9 mouse cellular contexts compared by ENCODE assay signal in genomic region chr8:13292364-13292763, GRCm38 (mm10). TPM values are rescaled to one million over a fixed set of nuclear protein-coding genes. Genes with fewer than 3 reads are reported as not detected.
A peak's percentile ranks its signal among the peaks of the same experiment; 100 is the strongest.
DNase-seq lines count a peak whose midpoint lies in the region; ATAC-seq and TF ChIP-seq lines count a peak whose summit lies in the region.
"Had no signal": no experiment of that assay in that cellular context is flagged by ENCODE, and none has a peak within 500 bp of the region (broad histone marks: within the 10 kb centered on the region; RNA-seq: fewer than 3 reads in every experiment).

No protein-coding gene starts in this region.

- intact Hi-C loops in heart, postnatal 14 days (cut with DNase I), result no loop called here
- intact Hi-C loops in left cerebral cortex, postnatal 14 days (cut with DNase I), result no loop called here

- H3K27ac ChIP-seq in cortical plate, adult 2 months (ENCODE audit: insufficient read depth, low read length), result no peak overlapping the region
- no peak overlapping the region for H3K27ac ChIP-seq in neural tube, embryonic 11.5 days (ENCODE audit: low read depth, low read length)
- H3K27ac ChIP-seq: neural tube, embryonic 12.5 days had no signal

- H3K27me3 ChIP-seq in neural tube, embryonic 11.5 days (ENCODE audit: control insufficient read depth, insufficient read depth, low read length), result no peaks in the 10 kb centered on the region
- H3K27me3 ChIP-seq: neural tube, embryonic 12.5 days had no signal

- H3K9ac ChIP-seq in neural tube, embryonic 11.5 days (ENCODE audit: low read length), result no peak overlapping the region
- H3K9ac ChIP-seq: neural tube, embryonic 12.5 days had no signal

- no peak for TF ChIP-seq POLR2A in cortical plate, adult 2 months (IDR thresholded peaks at IDR 0.05; ENCODE audit: extremely low read depth, insufficient read depth, low read length)

- H3K9me3 ChIP-seq in neural tube, embryonic 11.5 days (ENCODE audit: control insufficient read depth, low read length), result no peaks in the 10 kb centered on the region
- H3K9me3 ChIP-seq: neural tube, embryonic 12.5 days had no signal

- H3K4me3 ChIP-seq in cortical plate, adult 2 months (ENCODE audit: insufficient read depth, low read length), result no peak overlapping the region
- no peak overlapping the region for H3K4me3 ChIP-seq in neural tube, embryonic 11.5 days (ENCODE audit: low read depth, low read length)
- H3K4me3 ChIP-seq: neural tube, embryonic 12.5 days had no signal

- no peaks in the 10 kb centered on the region for H3K4me1 ChIP-seq in cortical plate, adult 2 months (ENCODE audit: control insufficient read depth, insufficient read depth, low read length)
- peaks cover 5% of the 10 kb centered on the region; the same call in 1 of the 2 replicates for H3K4me1 ChIP-seq in neural tube, embryonic 11.5 days (ENCODE audit: control insufficient read depth, insufficient read depth, low read length)

- DNase-seq in frontal cortex, postnatal 10 days (ENCODE audit: low spot score in 2 of 2), result peak; percentile 26 to 58
- peak; percentile 77 to 84 for DNase-seq in heart, postnatal 14 days
- peak; percentile 71 to 76 for DNase-seq in left cerebral cortex, postnatal 14 days (ENCODE audit: low spot score in 2 of 2)
- DNase-seq in neural tube, embryonic 11.5 days (ENCODE audit: low spot score), result peak; percentile 80
- DNase-seq in testis, postnatal 10 days (ENCODE audit: low spot score), result peak; percentile 87

- no peak overlapping the region for H3K4me2 ChIP-seq in neural tube, embryonic 11.5 days (ENCODE audit: low read depth)
- H3K4me2 ChIP-seq: neural tube, embryonic 12.5 days had no signal

- ATAC-seq in frontal cortex, adult (ENCODE audit: low TSS enrichment), result no peak
- peak; percentile 18 for ATAC-seq in activated CD4-positive, CD25-positive, alpha-beta regulatory T cell, adult 4 months
- no peak for ATAC-seq in neural tube, embryonic 11.5 days (ENCODE audit: insufficient read depth, low FRiP score, low TSS enrichment)

- 28% methylated on average over 9 of the region's 9 CpGs for WGBS in neural tube, embryonic 11.5 days

- TF ChIP-seq CTCF in cortical plate, adult 2 months (IDR thresholded peaks at IDR 0.05; ENCODE audit: extremely low read depth, insufficient read depth, low read length), result peak; percentile 84

- H3K36me3 ChIP-seq in neural tube, embryonic 11.5 days (ENCODE audit: control insufficient read depth, insufficient read depth, low read length), result peaks cover 12% of the 10 kb centered on the region

RNA-seq across cellular contexts. Expression of gene Tmco3, which starts 4.4 kb away (rescaled TPM):
- 10 to 100 TPM; 21.8 to 26.2 TPM for polyA plus RNA-seq in activated CD4-positive, CD25-positive, alpha-beta regulatory T cell, adult 4 months (2017; shearing (Covaris generic))
- 43.1 and 43.3 TPM in 2 replicates for polyA plus RNA-seq in cortical plate, adult 2 months (2012; rRNA removed)
- total RNA-seq in heart, postnatal 14 days (2021), result 10 to 100 TPM; 22.0 to 26.6 TPM
- 10 to 100 TPM; 46.9 to 53.1 TPM for total RNA-seq in left cerebral cortex, postnatal 14 days (2021)
- polyA plus RNA-seq in neural tube, embryonic 11.5 days (2014; fragmentation: Nextera tagmentation; extraction: Ambion mirVana), result 34.7 and 35.1 TPM in 2 replicates

RNA-seq across cellular contexts. Expression of gene Dcun1d2, which starts 4.4 kb away (rescaled TPM):
- 10 to 100 TPM; 18.4 to 21.2 TPM for polyA plus RNA-seq in activated CD4-positive, CD25-positive, alpha-beta regulatory T cell, adult 4 months (2017; shearing (Covaris generic))
- 56.4 TPM in 2 replicates for polyA plus RNA-seq in cortical plate, adult 2 months (2012; rRNA removed)
- 10 to 100 TPM; 45.7 to 51.6 TPM for total RNA-seq in heart, postnatal 14 days (2021)
- 10 to 100 TPM; 27.7 to 31.2 TPM for total RNA-seq in left cerebral cortex, postnatal 14 days (2021)
- polyA plus RNA-seq in neural tube, embryonic 11.5 days (2014; fragmentation: Nextera tagmentation; extraction: Ambion mirVana), result 32.7 and 36.5 TPM in 2 replicates

RNA-seq across cellular contexts. Expression of gene Adprhl1, which starts 38.4 kb away (rescaled TPM):
- not detected for polyA plus RNA-seq in activated CD4-positive, CD25-positive, alpha-beta regulatory T cell, adult 4 months (2017; shearing (Covaris generic))
- polyA plus RNA-seq in cortical plate, adult 2 months (2012; rRNA removed), result 0.38 and 0.54 TPM in 2 replicates
- total RNA-seq in heart, postnatal 14 days (2021), result 100 to 1,000 TPM; 380 to 433 TPM
- total RNA-seq in left cerebral cortex, postnatal 14 days (2021), result 1 to 10 TPM; 1.3 to 2.8 TPM
- polyA plus RNA-seq in neural tube, embryonic 11.5 days (2014; fragmentation: Nextera tagmentation; extraction: Ambion mirVana), result 0.57 and 0.61 TPM in 2 replicates

RNA-seq across cellular contexts. Expression of gene Tfdp1, which starts 46.2 kb away (rescaled TPM):
- polyA plus RNA-seq in activated CD4-positive, CD25-positive, alpha-beta regulatory T cell, adult 4 months (2017; shearing (Covaris generic)), result 10 to 100 TPM; 51.8 to 56.6 TPM
- 76.6 and 77.6 TPM in 2 replicates for polyA plus RNA-seq in cortical plate, adult 2 months (2012; rRNA removed)
- total RNA-seq in heart, postnatal 14 days (2021), result 10 to 100 TPM; 40.4 to 45.5 TPM
- total RNA-seq in left cerebral cortex, postnatal 14 days (2021), result 10 to 100 TPM; 59.4 to 65.9 TPM
- polyA plus RNA-seq in neural tube, embryonic 11.5 days (2014; fragmentation: Nextera tagmentation; extraction: Ambion mirVana), result 191 TPM in 2 replicates
